Mouse (Mus musculus) forebrain, postnatal 0 days (tissue): Measurements from ENCODE around the gene Mok. TPM values are rescaled to one million over a fixed set of nuclear protein-coding genes. Genes with fewer than 3 reads are reported as not detected.

Experiments
- ATAC-seq: fragments of 200-750 bp; cut with Nextera tagmentation; 2 replicates; pipeline ENCODE4 v1.8.0; 2017; ENCODE audit warnings: mild to moderate bottlenecking, moderate library complexity
- DNase-seq: peaks from one replicate; pipeline ENCODE4 v3.0.0-alpha.2; 2015
- H3K27ac ChIP-seq: fragments of 300-500 bp; sonication (generic); 2 replicates; pipeline ENCODE4 v1.5.1; 2014; ENCODE audit warnings: low read depth, mild to moderate bottlenecking, antibody characterized with exemption, low read length, moderate library complexity, mixed read lengths
- H3K27me3 ChIP-seq: fragments of 300-500 bp; sonication (generic); 2 replicates; pipeline ENCODE4 v1.6.1; 2014; ENCODE audit warnings: mild to moderate bottlenecking, low read length, mixed read lengths; ENCODE audit not compliant: insufficient read depth
- H3K36me3 ChIP-seq: fragments of 300-500 bp; sonication (generic); 2 replicates; pipeline ENCODE4 v1.6.1; 2014; ENCODE audit warnings: mild to moderate bottlenecking, moderate library complexity; ENCODE audit not compliant: insufficient read depth
- H3K4me1 ChIP-seq: fragments of 300-500 bp; sonication (generic); 2 replicates; pipeline ENCODE4 v1.6.1; 2014; ENCODE audit warnings: antibody characterized with exemption; ENCODE audit not compliant: insufficient read depth
- H3K4me2 ChIP-seq: fragments of 300-500 bp; sonication (generic); 2 replicates; pipeline ENCODE4 v1.6.1; 2014; ENCODE audit warnings: low read depth, mild to moderate bottlenecking, moderate library complexity
- H3K4me3 ChIP-seq: fragments of 300-500 bp; sonication (generic); 2 replicates; pipeline ENCODE4 v1.5.1; 2014; ENCODE audit warnings: low read depth, low read length, mixed read lengths
- H3K9ac ChIP-seq: fragments of 300-500 bp; sonication (generic); 2 replicates; pipeline ENCODE4 v1.6.1; 2014; ENCODE audit warnings: mild to moderate bottlenecking
- H3K9me3 ChIP-seq: fragments of 300-500 bp; sonication (generic); 2 replicates; pipeline ENCODE4 v1.6.1; 2016; ENCODE audit warnings: low read length
- CTCF ChIP-seq: sonication (generic); IDR thresholded peaks from 2 replicates; pipeline ENCODE4 v1.5.1; 2016; ENCODE audit warnings: antibody characterized with exemption, control low read depth, low read depth
- WGBS: fragments of 180-500 bp; shearing (Covaris S2); extraction: QIAGEN DNeasy Blood & Tissue Kit; methylation state at CpG from one replicate; pipeline ENCODE4 v1.1.7; 2014; 5-methylcytosine and 5-hydroxymethylcytosine counted together
- polyA plus RNA-seq: library from polyadenylated mRNA; unstranded; fragments of >200 nt; fragmentation: Nextera tagmentation; extraction: Ambion mirVana; gene quantifications from 2 replicates; pipeline ENCODE4 v1.2.1, GENCODE M21; 2015
- total RNA-seq: library from RNA; depleted of rRNA; stranded (reverse); fragments of >200 nt; gene quantifications from 2 replicates; pipeline ENCODE4 v1.2.3, GENCODE M21; 2014

Mok gene
- total and polyA plus RNA-seq, 2 experiments from 2014 or later = 20.5 to 20.6 TPM

GRCm38 (mm10) chr12:110806301-110806970, 34.3 kb downstream of the Mok start:
- Histone ChIP-seq H3K9me3 (no peaks in the 10 kb centered on the region), H3K27me3 (no peaks in the 10 kb centered on the region), H3K4me2 (no peak overlapping the region), H3K4me3 (no peak overlapping the region), H3K36me3 (peaks cover 11% of the 10 kb centered on the region; the same call in 1 of the 2 replicates), H3K4me1 (no peaks in the 10 kb centered on the region), H3K9ac (no peak overlapping the region), H3K27ac (no peak overlapping the region)
- WGBS = 66% methylated on average over 3 of the region's 3 CpGs
- no peak for DNase-seq
- ATAC-seq = no peak
- 0 out of 2 replicates have a peak, but pooled peaks have one; percentile 19 for TF ChIP-seq CTCF

- H3K9ac ChIP-seq = no peak overlapping the region
- H3K36me3 ChIP-seq = peaks cover 11% of the 10 kb centered on the region
- no peak for TF ChIP-seq CTCF
- no peak overlapping the region for H3K27ac ChIP-seq
- H3K4me3 ChIP-seq = no peak overlapping the region
- no peaks in the 10 kb centered on the region for H3K27me3 ChIP-seq
- H3K4me2 ChIP-seq = no peak overlapping the region
- DNase-seq = peak; percentile 16
- H3K4me1 ChIP-seq = no peaks in the 10 kb centered on the region
- H3K9me3 ChIP-seq = no peaks in the 10 kb centered on the region
- ATAC-seq = peak; percentile 58; the same call in 1 of the 2 replicates
- WGBS = 17% methylated on average over 10 of the region's 10 CpGs
Observed at GRCm38 (mm10) chr12:110804261-110804660, 36.5 kb downstream of the Mok start.

GRCm38 (mm10) chr12:110802674-110803297, 38.0 kb downstream of the Mok start:
- Histone ChIP-seq H3K36me3 (peaks cover 7% of the 10 kb centered on the region), H3K27me3 (no peaks in the 10 kb centered on the region), H3K4me2 (no peak overlapping the region), H3K4me1 (no peaks in the 10 kb centered on the region), H3K27ac (0 out of 2 replicates have a peak overlapping the region, but pooled peaks have one; percentile 29), H3K9me3 (no peaks in the 10 kb centered on the region), H3K9ac (no peak overlapping the region), H3K4me3 (no peak overlapping the region)
- no peak for TF ChIP-seq CTCF
- 90% methylated on average over 5 of the region's 5 CpGs for WGBS
- DNase-seq = no peak
- no peak for ATAC-seq

GRCm38 (mm10) chr12:110801876-110802464, 38.8 kb downstream of the Mok start:
- no peaks in the 10 kb centered on the region for H3K4me1 ChIP-seq
- H3K36me3 ChIP-seq = peaks cover 5% of the 10 kb centered on the region
- H3K9ac ChIP-seq = no peak overlapping the region
- DNase-seq (no peak), ATAC-seq (no peak)
- no peaks in the 10 kb centered on the region for H3K9me3 ChIP-seq
- WGBS = 86% methylated on average over 10 of the region's 10 CpGs
- no peaks in the 10 kb centered on the region for H3K27me3 ChIP-seq
- TF ChIP-seq CTCF = no peak
- no peak overlapping the region for H3K4me3 ChIP-seq
- H3K27ac ChIP-seq = no peak overlapping the region
- H3K4me2 ChIP-seq = no peak overlapping the region

GRCm38 (mm10) chr12:110799226-110799625, 41.5 kb downstream of the Mok start:
- WGBS = 92% methylated on average over 4 of the region's 4 CpGs
- no peak overlapping the region for H3K9ac ChIP-seq
- H3K36me3 ChIP-seq = no peaks in the 10 kb centered on the region; the same call in 1 of the 2 replicates
- no peak overlapping the region for H3K4me2 ChIP-seq
- H3K4me1 ChIP-seq = no peaks in the 10 kb centered on the region
- DNase-seq = no peak
- TF ChIP-seq CTCF = no peak
- H3K9me3 ChIP-seq = no peaks in the 10 kb centered on the region
- no peak overlapping the region for H3K27ac ChIP-seq
- H3K4me3 ChIP-seq = no peak overlapping the region
- ATAC-seq = no peak
- no peaks in the 10 kb centered on the region for H3K27me3 ChIP-seq

- no peaks in the 10 kb centered on the region for H3K9me3 ChIP-seq
- ATAC-seq = no peak
- H3K27me3 ChIP-seq = no peaks in the 10 kb centered on the region
- H3K4me2 ChIP-seq = no peak overlapping the region
- no peak overlapping the region for H3K27ac ChIP-seq
- H3K36me3 ChIP-seq = no peaks in the 10 kb centered on the region; the same call in none of the 2 replicates
- no peaks in the 10 kb centered on the region for H3K4me1 ChIP-seq
- TF ChIP-seq CTCF = no peak
- no peak for DNase-seq
- no peak overlapping the region for H3K9ac ChIP-seq
- H3K4me3 ChIP-seq = no peak overlapping the region
- 91% methylated on average over 10 of the region's 10 CpGs for whole genome bisulfite sequencing
Observed at GRCm38 (mm10) chr12:110797842-110798431, 42.8 kb downstream of the Mok start.
